Mouse (Mus musculus) hindbrain, embryonic 10.5 days (tissue): ENCODE measurements at regions not wholly inside any gene's neighbourhood (a gene's known extent, or its start where the extent isn't known, plus 50 kb on each side); places are given as distances from the start of the nearest gene placed in this dataset.

ENCODE experiments used
- DNase-seq: peaks from one replicate; pipeline ENCODE4 v3.0.0-alpha.2; 2017; ENCODE audit warnings: low spot score
- H3K27ac ChIP-seq: fragments of 300-500 bp; sonication (generic); 2 replicates; pipeline ENCODE4 v1.5.1; 2016; ENCODE audit warnings: mild to moderate bottlenecking, moderate library complexity
- H3K27me3 ChIP-seq: fragments of 300-500 bp; sonication (generic); 2 replicates; pipeline ENCODE4 v1.6.1; 2016; ENCODE audit warnings: mild to moderate bottlenecking; ENCODE audit not compliant: poor library complexity, insufficient read depth, severe bottlenecking
- H3K36me3 ChIP-seq: fragments of 300-500 bp; sonication (generic); 2 replicates; pipeline ENCODE4 v1.6.1; 2016; ENCODE audit warnings: mild to moderate bottlenecking, moderate library complexity
- H3K4me1 ChIP-seq: fragments of 300-500 bp; sonication (generic); replicated peaks from 2 replicates; pipeline ENCODE4 v1.6.1; 2016; ENCODE audit warnings: mild to moderate bottlenecking
- H3K4me3 ChIP-seq: fragments of 300-500 bp; sonication (generic); 2 replicates; pipeline ENCODE4 v1.5.1; 2016; ENCODE audit warnings: mild to moderate bottlenecking, moderate library complexity
- H3K9me3 ChIP-seq: fragments of 300-500 bp; sonication (generic); 2 replicates; pipeline ENCODE4 v1.6.1; 2016; ENCODE audit warnings: mild to moderate bottlenecking, moderate library complexity
- whole genome bisulfite sequencing: fragments of 180-500 bp; shearing (Covaris S2); methylation state at CpG from one replicate; pipeline ENCODE4 v1.1.7; 2016; 5-methylcytosine and 5-hydroxymethylcytosine counted together

DNA sequence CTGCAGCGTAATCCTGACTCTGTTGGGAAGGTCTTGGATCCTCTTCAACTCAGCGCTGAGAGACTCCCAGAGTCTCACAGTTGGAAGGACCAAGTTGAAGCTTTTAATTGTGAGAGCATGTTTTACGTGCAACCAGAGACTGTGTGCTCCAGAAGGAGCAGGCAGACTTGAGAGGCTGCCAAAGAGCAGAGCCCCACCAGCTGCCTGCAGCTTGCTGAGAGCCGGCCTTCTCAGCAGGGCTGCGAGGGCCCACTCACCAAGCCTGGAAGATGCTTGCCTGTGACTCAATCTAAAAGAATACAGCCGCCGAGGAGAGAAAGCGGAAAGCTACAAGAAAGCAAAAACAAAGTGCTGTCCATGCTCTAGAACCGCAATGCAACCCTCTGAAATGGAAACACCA, 57.0 kb upstream of the Lama4 start:
- WGBS: 59% methylated on average over 9 of the region's 9 CpGs
- DNase-seq: no peak
- peaks cover 4% of the 10 kb centered on the region; the same call in 1 of the 2 replicates for H3K4me1 ChIP-seq
- H3K4me3 ChIP-seq: no peak overlapping the region
- H3K27ac ChIP-seq: peak overlapping the region; percentile 35; the same call in 1 of the 2 replicates
- H3K36me3 ChIP-seq: no peaks in the 10 kb centered on the region
- no peaks in the 10 kb centered on the region for H3K27me3 ChIP-seq
- no peaks in the 10 kb centered on the region for H3K9me3 ChIP-seq

DNA sequence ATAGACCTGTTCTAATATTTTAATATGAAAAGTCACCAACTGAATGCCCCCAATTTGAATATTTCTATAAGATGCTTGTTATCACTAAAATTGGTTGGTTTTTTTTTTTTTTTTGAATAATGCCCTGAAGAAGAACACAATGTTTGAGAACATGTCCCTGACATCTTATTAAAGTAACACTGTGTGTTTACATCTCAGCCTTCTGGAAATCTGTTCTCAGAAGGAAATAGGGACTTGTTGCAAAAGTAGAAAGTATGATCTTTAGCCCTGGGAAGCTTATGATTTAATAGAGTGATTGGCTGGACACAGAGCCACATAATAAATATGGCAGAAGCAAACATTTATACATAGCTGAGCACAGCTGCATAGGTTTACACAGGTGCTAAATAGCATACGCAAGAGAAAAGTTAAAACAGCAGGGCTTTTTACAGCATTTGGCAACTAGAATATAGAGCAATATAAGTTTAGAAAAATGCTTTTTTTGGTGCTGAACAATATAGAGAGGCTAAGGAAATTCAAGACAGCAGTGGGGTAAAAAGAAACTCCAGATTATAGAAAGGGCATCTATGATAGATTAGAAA, 56.1 kb upstream of the Lama4 start:
- Histone ChIP-seq H3K4me1 (peaks cover 4% of the 10 kb centered on the region; the same call in 1 of the 2 replicates), H3K36me3 (no peaks in the 10 kb centered on the region), H3K4me3 (no peak overlapping the region), H3K9me3 (no peaks in the 10 kb centered on the region), H3K27ac (no peak overlapping the region), H3K27me3 (no peaks in the 10 kb centered on the region)
- WGBS: 85% methylated on average over 1 of the region's 1 CpGs
- no peak for DNase-seq

DNA sequence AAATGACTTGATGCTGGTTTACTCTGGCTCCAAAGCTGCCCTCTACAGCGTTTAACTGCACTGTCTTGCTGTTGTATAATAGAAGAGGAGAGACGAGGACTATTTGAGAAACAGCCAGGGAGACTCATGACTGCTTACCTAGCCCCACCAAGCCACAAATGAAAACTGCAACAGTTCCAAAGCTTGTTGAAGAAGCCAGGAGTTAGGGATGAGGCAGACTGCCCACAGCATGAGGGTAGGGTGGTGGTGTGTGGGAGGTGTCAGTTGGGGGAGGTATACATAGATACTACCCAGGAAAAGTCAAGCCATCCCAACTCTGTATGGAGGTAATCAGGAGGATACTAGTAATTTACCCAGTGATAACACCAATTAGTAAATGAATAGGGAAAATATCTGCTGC, 55.5 kb upstream of the Lama4 start:
- 84% methylated on average over 2 of the region's 2 CpGs for WGBS
- Histone ChIP-seq H3K27ac (no peak overlapping the region), H3K4me3 (no peak overlapping the region), H3K4me1 (peaks cover 4% of the 10 kb centered on the region; the same call in 1 of the 2 replicates), H3K36me3 (no peaks in the 10 kb centered on the region), H3K9me3 (no peaks in the 10 kb centered on the region), H3K27me3 (no peaks in the 10 kb centered on the region)
- DNase-seq: no peak

DNA sequence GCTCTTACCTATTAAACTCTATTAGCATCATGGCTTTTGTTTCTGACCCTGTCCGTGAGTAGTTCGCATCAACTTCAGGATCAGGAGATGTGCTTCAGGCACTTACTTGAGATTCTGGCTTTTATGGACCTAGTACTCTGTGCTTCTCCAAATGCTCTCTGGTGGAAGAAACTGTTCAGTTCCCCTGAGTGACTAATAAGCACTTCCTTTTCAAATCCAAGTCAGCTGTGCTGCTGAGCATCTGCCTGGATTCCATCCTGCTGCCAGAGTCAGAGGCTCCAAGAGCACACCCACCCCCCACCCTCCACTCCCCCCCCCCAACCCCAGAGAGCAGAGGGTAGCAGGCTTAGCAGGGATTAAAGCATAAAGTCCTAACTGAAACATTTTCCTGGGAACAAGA, 52.3 kb upstream of the Lama4 start:
- no peaks in the 10 kb centered on the region for H3K27me3 ChIP-seq
- H3K36me3 ChIP-seq: no peaks in the 10 kb centered on the region
- H3K27ac ChIP-seq: no peak overlapping the region
- H3K4me3 ChIP-seq: no peak overlapping the region
- WGBS: 81% methylated on average over 2 of the region's 2 CpGs
- H3K4me1 ChIP-seq: 0 out of 2 replicates have a peak, but pooled peaks cover 4% of the 10 kb centered on the region
- no peak for DNase-seq
- H3K9me3 ChIP-seq: no peaks in the 10 kb centered on the region
